Mouse (Mus musculus) heart, postnatal 10 days (tissue): ENCODE results near the gene Inha. TPM values are rescaled to one million over a fixed set of nuclear protein-coding genes. Genes with fewer than 3 reads are reported as not detected.
A peak's percentile ranks its signal among the peaks of the same experiment; 100 is the strongest.

ENCODE experiments used
- DNase-seq, 2 experiments: peaks; one replicate each; pipeline ENCODE4 v3.0.0; 2021
- intact Hi-C: fragments of 180-260 bp; cut with DNase I; formaldehyde crosslinking; loops from one replicate; pipeline ENCODE4 v1.15.1; 2025
- total RNA-seq, 2 experiments: library from RNA; stranded (reverse); gene quantifications; 2 replicates each; pipeline ENCODE4 v1.2.3; 2021

Inha gene
- total RNA-seq, 2 experiments from 2014 or later, result 5.1 to 8.5 TPM

GRCm38 (mm10) chr1:75516703-75517380 lies 10.0 kb downstream of the Inha start:
- intact Hi-C loops, result no loop called here
- DNase-seq, result peak in 1 of 2 experiments; percentile 50

- intact Hi-C loops, result no loop called here
- DNase-seq, result no peak
Observed at GRCm38 (mm10) chr1:75517984-75518383, 11.1 kb downstream of the Inha start.

GRCm38 (mm10) chr1:75518427-75518826 lies 11.6 kb downstream of the Inha start:
- intact Hi-C loops, result no loop called here

DNA sequence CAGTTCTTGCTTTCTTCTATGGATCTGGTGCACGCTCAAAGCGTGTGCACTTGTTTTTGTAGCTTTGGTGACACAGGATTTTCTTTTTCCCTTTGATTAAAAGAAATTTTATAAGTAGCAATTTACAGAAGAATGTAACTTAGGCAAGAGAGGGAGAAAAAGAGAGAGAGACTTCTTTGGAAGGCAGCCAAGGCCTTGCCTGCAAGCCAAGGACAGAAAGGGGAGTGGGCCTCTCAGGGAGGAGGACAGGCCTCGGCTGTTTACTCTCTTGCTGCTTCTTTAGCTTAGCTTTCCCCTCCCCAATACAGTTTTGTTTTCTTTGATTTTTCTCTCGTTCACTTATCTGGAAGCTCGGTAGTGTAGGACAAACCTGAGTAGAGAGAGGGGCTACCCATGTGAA lies 12.7 kb downstream of the Inha start:
- no peak for DNase-seq
- intact Hi-C loops, result no loop called here

More at GRCm38 (mm10) chr1:75518427-75518826, 11.6 kb downstream of the Inha start:
- no peak for DNase-seq

DNA sequence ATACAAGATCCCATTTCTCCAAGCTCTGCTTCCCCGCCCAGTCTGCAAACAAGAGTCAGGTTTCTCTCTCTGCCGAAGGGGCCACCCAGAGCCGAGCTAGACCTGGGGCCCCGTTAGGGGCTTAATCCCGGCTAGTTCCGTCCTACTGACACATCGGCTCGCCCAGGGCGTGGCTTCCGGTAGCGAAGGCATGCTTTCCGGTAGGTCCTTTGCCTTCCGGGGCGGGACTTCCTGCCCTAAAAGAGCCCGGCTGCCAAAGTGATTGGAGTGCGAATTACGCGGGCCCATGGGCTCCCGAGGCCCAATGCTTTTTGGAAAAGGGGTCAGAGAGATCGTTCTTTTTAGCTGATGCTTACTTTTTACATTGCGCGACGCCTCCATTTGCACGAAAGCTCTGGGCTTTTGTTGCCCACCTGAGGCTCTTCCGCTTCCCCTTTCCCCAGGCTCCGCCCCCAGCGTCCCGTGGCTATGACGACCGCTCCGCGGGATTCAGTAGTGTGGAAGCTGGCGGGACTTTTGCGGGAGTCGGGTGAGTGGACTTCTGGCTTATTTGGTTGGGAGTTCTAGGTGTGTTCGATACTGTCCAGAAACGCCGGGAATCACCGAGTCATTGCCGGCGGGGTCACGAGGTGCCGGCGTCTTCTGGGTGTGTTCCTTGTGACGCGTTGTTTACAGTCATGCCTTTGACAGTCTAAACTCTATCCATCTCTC lies 14.6 kb downstream of the Inha start, which contains the start of gene Stk11ip:
Stk11ip (plus strand) TSS at position 209 of the 711 bp plus-strand sequence.
- DNase-seq, result peak; percentile 95 to 97
- intact Hi-C loops, result loop anchor here (2.0 kb wide), 1 partner anchor 17 kb away; no protein-coding TSS in a partner anchor

- intact Hi-C loops, result no loop called here
- no peak for DNase-seq
Observed at GRCm38 (mm10) chr1:75524679-75525078, 17.8 kb downstream of the Inha start.

GRCm38 (mm10) chr1:75530546-75530945 lies 23.7 kb downstream of the Inha start:
- DNase-seq, result peak in 1 of 2 experiments; percentile 28
- intact Hi-C loops, result no loop called here

DNA sequence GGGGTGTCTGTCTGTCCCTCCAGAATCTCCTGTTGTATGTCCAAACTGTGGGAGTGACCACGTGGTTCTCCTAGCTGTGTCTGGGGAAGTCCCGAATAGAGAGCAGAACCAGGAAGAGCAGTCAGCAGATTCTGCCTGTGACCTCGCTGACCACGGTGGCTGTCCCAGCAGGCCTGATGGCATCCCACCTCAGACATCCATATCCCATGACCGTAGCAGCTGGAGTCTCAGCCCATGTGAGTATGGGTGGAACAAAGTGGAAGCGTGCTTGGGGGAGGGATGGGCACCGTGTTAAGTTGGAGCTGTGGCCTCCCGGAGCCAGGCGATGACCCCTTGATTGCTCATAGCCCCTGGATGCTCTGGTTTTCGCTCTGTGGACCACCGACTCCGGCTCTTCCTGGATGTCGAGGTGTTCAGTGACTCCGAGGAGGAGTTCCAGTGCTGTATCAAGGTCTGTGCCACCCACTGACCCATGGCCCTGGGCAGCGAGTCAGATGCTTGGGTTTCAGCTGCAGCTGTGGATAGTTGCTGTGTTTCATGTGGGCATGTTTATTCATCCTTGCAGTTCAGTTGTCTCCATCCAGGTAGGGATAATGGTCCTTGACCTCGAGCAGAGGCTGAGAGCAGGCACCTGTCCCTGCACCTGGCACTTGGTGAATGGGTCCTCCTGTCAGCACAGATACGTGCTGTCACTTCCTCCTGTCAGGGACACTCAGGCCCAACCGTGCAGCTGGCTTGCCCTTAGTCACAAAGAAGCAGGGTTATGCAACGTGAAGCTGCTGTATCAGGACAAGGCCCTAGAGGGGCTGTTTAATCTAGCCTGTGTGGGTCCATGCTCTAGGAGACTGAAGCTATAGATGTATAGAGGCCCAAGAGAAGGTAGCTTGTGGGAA lies 25.6 kb downstream of the Inha start:
- intact Hi-C loops, result no loop called here
- DNase-seq, result no peak

DNA sequence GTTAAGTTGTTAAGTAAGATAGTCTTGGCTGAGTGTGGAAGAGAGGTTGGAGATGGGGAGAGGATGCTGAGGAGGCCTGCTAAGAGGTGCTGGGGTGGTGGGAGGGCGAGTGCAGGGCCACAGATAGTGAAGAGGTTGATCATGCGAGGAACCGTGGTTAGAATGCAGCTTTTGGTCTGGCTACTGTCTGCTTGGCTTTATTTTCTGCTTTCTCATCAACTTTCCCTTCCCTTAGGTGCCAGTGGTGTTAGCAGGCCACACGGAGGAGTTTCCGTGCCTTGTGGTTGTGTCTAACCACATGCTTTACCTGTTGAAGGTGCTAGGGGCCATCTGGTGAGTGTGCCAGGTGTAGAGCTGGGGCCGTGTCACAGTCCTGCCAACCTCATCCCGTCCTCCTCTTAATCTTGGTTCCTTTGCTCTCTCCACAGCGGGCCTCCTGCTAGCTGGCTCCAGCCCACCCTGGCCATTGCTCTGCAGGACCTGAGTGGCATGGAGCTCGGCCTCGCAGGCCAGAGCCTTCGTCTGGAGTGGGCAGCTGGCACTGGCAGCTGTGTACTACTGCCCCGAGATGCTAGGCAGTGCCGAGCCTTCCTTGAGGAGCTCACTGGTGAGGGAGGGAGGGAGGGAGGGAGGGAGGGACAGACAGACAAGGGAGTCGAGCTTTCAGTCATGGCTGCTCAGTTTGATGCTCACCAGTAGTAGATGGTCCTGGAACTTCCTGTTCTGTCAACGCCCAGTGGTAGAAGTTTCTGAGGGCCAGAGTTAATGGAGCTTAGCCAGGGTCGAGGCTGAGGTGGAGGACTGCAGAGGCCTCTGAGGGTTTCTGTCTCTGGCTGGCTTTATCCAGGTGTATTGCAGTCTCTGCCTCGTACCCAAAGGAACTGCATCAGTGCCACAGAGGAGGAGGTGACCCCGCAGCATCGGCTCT lies 26.7 kb downstream of the Inha start:
- DNase-seq, result no peak
- intact Hi-C loops, result no loop called here

DNA sequence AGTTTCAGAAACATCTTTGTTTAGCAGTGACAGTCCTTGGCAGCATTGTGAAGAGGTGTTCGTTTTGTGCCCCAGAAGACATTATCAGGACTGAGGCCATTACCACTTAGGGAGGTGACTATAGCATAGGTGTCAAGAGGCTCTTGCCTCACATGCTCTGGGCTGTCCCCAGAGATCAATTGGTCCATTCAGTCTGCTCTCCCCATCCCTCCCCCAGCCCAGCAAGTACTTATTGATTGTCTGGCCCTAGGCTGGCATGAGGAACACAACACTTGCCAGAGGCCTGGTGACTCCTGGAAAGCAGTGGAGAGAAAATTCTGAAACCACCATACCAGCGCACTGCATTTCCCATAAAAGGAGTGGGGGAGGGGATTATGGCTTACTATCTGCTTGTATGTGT lies 30.7 kb downstream of the Inha start:
- no peak for DNase-seq
- intact Hi-C loops, result no loop called here

DNA sequence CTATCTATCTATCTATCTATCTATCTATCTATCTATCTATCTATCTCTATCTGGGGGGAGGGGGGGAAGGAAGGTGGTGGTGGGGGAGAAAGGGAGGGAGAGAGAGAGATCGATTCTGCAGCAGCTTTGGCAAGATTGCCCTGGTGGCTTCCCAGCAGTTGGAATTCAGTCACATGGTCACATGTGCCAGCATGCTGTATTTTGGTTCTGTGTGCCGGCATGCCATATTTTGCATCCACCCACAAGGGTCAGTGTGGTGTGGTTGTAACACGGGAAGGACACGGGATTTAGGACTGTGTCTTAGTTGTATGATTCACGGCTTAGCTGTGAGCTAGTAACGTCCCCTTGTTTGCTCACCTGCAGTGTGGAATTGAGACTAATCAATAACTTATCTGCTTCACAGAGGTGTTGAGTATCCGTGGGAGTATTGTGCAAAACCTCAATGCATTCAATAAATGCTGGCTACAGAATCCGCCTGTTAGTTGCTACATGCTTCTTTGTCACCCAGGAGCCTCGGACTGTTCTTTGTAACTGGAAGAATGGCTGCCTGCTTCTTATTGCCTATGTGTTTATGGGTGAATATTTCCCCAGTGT lies 31.8 kb downstream of the Inha start:
- intact Hi-C loops, result no loop called here

DNA sequence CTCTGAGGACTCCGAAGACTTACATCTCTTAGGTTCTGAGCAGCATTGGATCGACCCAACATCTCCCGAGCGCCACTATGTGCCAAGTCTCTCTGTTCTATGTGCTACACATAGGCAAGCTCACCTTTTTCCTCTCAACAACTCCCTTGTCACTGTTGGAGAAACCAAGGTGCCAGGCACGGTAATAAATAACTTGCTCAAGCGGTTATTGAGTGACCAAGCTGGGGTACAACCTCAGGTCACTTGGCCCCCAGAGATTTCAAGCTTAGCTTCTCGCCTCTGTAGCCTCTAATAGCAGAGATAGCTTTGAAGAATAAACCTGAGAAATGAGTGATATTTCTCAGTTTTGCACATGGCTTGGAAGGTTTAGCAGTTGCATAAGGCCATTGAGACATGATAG lies 34.6 kb downstream of the Inha start:
- no peak for DNase-seq
- intact Hi-C loops, result no loop called here

More for the DNA sequence above, 31.8 kb downstream of the Inha start:
- no peak for DNase-seq

GRCm38 (mm10) chr1:75544351-75544750 lies 37.5 kb downstream of the Inha start:
- no peak for DNase-seq
- intact Hi-C loops, result no loop called here

- DNase-seq, result peak; percentile 74 to 79
- intact Hi-C loops, result loop anchor here (5.0 kb wide), 1 partner anchor 39 kb away; the partner anchor contains the start of genes Inha and Obsl1
Observed at GRCm38 (mm10) chr1:75545965-75546956, 39.4 kb downstream of the Inha start, which contains the start of gene Slc4a3. Slc4a3 (plus strand) TSS chr1:75546266.

DNA sequence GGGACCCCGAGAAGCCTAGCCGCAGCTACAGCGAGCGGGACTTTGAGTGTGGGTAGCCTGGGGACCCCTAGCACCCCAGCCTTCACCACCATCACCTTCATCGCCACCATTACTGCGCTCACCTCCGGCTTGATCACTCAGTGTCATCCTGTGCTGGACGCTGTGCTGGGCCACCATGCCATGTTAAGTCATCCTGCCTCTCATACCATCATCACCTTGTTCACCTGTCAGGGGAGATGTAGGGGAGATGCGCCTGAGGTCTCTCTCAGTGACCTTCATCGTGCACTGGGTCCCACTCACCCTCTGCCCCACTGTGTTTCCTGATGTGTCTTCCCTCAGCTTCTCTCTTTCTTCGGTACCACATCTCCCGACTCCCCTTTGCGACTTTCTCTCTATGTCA lies 40.5 kb downstream of the Inha start:
- no peak for DNase-seq
- intact Hi-C loops, result loop anchor here (5.0 kb wide), 1 partner anchor 40 kb away; the partner anchor contains the start of genes Inha and Obsl1

DNA sequence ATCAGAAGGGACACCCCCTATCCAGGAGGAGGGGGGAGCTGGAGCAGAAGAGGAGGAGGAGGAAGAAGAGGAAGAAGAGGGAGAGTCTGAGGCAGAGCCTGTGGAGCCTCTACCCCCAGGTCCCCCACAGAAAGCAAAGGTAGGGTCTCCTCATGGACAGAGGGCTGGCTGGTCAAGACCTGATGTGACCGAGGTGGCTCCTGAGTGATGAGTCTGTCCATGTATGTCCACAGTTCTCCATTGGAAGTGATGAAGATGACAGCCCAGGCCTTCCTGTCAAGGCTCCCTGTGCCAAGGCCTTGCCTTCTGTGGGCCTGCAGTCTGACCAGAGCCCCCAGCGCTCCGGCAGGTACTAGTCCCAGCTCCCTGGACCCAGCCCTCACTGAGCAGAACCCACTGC lies 41.2 kb downstream of the Inha start:
- no peak for DNase-seq
- intact Hi-C loops, result loop anchor here (5.0 kb wide), 1 partner anchor 41 kb away; the partner anchor contains the start of genes Inha and Obsl1

GRCm38 (mm10) chr1:75548871-75549270 lies 42.0 kb downstream of the Inha start:
- intact Hi-C loops, result loop anchor here (5.0 kb wide), 1 partner anchor 42 kb away; the partner anchor contains the start of genes Inha and Obsl1
- DNase-seq, result no peak
